Mouse (Mus musculus): ENCODE data around the gene Ppp2r3a. TPM values are rescaled to one million over a fixed set of nuclear protein-coding genes. Genes with fewer than 3 reads are reported as not detected.

The Ppp2r3a gene
- polyA plus RNA-seq, 1 experiment from 2014 or later = 20.2 TPM

- Histone ChIP-seq H3K4me1 (ENCODE audit: control insufficient read depth, insufficient read depth, low read length) (no peaks in the 10 kb centered on the region), H3K9me3 (ENCODE audit: control insufficient read depth, low read depth, low read length) (no peaks in the 10 kb centered on the region), H3K4me3 (ENCODE audit: low read depth, low read length) (no peak overlapping the region), H3K27ac (ENCODE audit: low read length) (no peak overlapping the region), H3K4me2 (replicated peaks; ENCODE audit: low read depth, low read length) (no peak overlapping the region), H3K36me3 (ENCODE audit: control insufficient read depth, insufficient read depth, low read length) (0 out of 2 replicates have a peak, but pooled peaks cover 4% of the 10 kb centered on the region), H3K9ac (replicated peaks; ENCODE audit: low read depth, low read length) (no peak overlapping the region), H3K27me3 (ENCODE audit: control insufficient read depth, insufficient read depth, low read length) (no peaks in the 10 kb centered on the region)
- 74% methylated on average over 4 of the region's 4 CpGs for WGBS
- no peak for ATAC-seq (ENCODE audit: insufficient number of reproducible peaks, insufficient read depth, low FRiP score, low read depth)
These were observed 45.1 kb downstream of the Ppp2r3a start for GRCm38 (mm10) chr9:101206516-101206915.

GRCm38 (mm10) chr9:101205216-101205615, 46.4 kb downstream of the Ppp2r3a start:
- no peaks in the 10 kb centered on the region for H3K27me3 ChIP-seq (ENCODE audit: control insufficient read depth, insufficient read depth, low read length)
- no peak overlapping the region for H3K9ac ChIP-seq (replicated peaks; ENCODE audit: low read depth, low read length)
- H3K9me3 ChIP-seq (ENCODE audit: control insufficient read depth, low read depth, low read length) = no peaks in the 10 kb centered on the region
- 64% methylated on average over 1 of the region's 1 CpGs for WGBS
- H3K4me1 ChIP-seq (ENCODE audit: control insufficient read depth, insufficient read depth, low read length) = peaks cover 3% of the 10 kb centered on the region; the same call in 1 of the 2 replicates
- H3K4me2 ChIP-seq (replicated peaks; ENCODE audit: low read depth, low read length) = no peak overlapping the region
- no peaks in the 10 kb centered on the region for H3K36me3 ChIP-seq (ENCODE audit: control insufficient read depth, insufficient read depth, low read length)
- no peak overlapping the region for H3K4me3 ChIP-seq (ENCODE audit: low read depth, low read length)
- H3K27ac ChIP-seq (ENCODE audit: low read length) = no peak overlapping the region
- ATAC-seq (ENCODE audit: insufficient number of reproducible peaks, insufficient read depth, low FRiP score, low read depth) = no peak

- Histone ChIP-seq H3K36me3 (ENCODE audit: control insufficient read depth, insufficient read depth, low read length) (no peaks in the 10 kb centered on the region), H3K4me2 (replicated peaks; ENCODE audit: low read depth, low read length) (no peak overlapping the region), H3K9ac (replicated peaks; ENCODE audit: low read depth, low read length) (no peak overlapping the region), H3K4me3 (ENCODE audit: low read depth, low read length) (no peak overlapping the region), H3K4me1 (ENCODE audit: control insufficient read depth, insufficient read depth, low read length) (peaks cover 3% of the 10 kb centered on the region; the same call in 1 of the 2 replicates), H3K9me3 (ENCODE audit: control insufficient read depth, low read depth, low read length) (no peaks in the 10 kb centered on the region), H3K27ac (ENCODE audit: low read length) (no peak overlapping the region), H3K27me3 (ENCODE audit: control insufficient read depth, insufficient read depth, low read length) (no peaks in the 10 kb centered on the region)
- ATAC-seq (ENCODE audit: insufficient number of reproducible peaks, insufficient read depth, low FRiP score, low read depth) = no peak
- WGBS = 96% methylated on average over 3 of the region's 3 CpGs
These were observed 47.5 kb downstream of the Ppp2r3a start for GRCm38 (mm10) chr9:101204059-101204458.

GRCm38 (mm10) chr9:101200627-101201026, 51.0 kb downstream of the Ppp2r3a start:
- peaks cover 6% of the 10 kb centered on the region; the same call in 1 of the 2 replicates for H3K4me1 ChIP-seq (ENCODE audit: control insufficient read depth, insufficient read depth, low read length)
- no peak for ATAC-seq (ENCODE audit: insufficient number of reproducible peaks, insufficient read depth, low FRiP score, low read depth)
- H3K27ac ChIP-seq (ENCODE audit: low read length) = no peak overlapping the region
- no peaks in the 10 kb centered on the region for H3K9me3 ChIP-seq (ENCODE audit: control insufficient read depth, low read depth, low read length)
- H3K27me3 ChIP-seq (ENCODE audit: control insufficient read depth, insufficient read depth, low read length) = no peaks in the 10 kb centered on the region
- H3K9ac ChIP-seq (replicated peaks; ENCODE audit: low read depth, low read length) = no peak overlapping the region
- no peak overlapping the region for H3K4me2 ChIP-seq (replicated peaks; ENCODE audit: low read depth, low read length)
- 39% methylated on average over 5 of the region's 5 CpGs for WGBS
- H3K36me3 ChIP-seq (ENCODE audit: control insufficient read depth, insufficient read depth, low read length) = no peaks in the 10 kb centered on the region
- no peak overlapping the region for H3K4me3 ChIP-seq (ENCODE audit: low read depth, low read length)

- 63% methylated on average over 6 of the region's 6 CpGs for WGBS
- Histone ChIP-seq H3K9ac (replicated peaks; ENCODE audit: low read depth, low read length) (no peak overlapping the region), H3K27ac (ENCODE audit: low read length) (no peak overlapping the region), H3K4me1 (ENCODE audit: control insufficient read depth, insufficient read depth, low read length) (peaks cover 6% of the 10 kb centered on the region; the same call in 1 of the 2 replicates), H3K36me3 (ENCODE audit: control insufficient read depth, insufficient read depth, low read length) (no peaks in the 10 kb centered on the region; the same call in 1 of the 2 replicates), H3K4me3 (ENCODE audit: low read depth, low read length) (no peak overlapping the region), H3K9me3 (ENCODE audit: control insufficient read depth, low read depth, low read length) (no peaks in the 10 kb centered on the region), H3K4me2 (replicated peaks; ENCODE audit: low read depth, low read length) (no peak overlapping the region), H3K27me3 (ENCODE audit: control insufficient read depth, insufficient read depth, low read length) (no peaks in the 10 kb centered on the region)
- ATAC-seq (ENCODE audit: insufficient number of reproducible peaks, insufficient read depth, low FRiP score, low read depth) = no peak
These were observed 52.8 kb downstream of the Ppp2r3a start for GRCm38 (mm10) chr9:101198804-101199203.

- no peak for ATAC-seq (ENCODE audit: insufficient number of reproducible peaks, insufficient read depth, low FRiP score, low read depth)
- Histone ChIP-seq H3K27ac (ENCODE audit: low read length) (no peak overlapping the region), H3K27me3 (ENCODE audit: control insufficient read depth, insufficient read depth, low read length) (no peaks in the 10 kb centered on the region), H3K9me3 (ENCODE audit: control insufficient read depth, low read depth, low read length) (no peaks in the 10 kb centered on the region), H3K4me2 (replicated peaks; ENCODE audit: low read depth, low read length) (no peak overlapping the region), H3K9ac (replicated peaks; ENCODE audit: low read depth, low read length) (no peak overlapping the region), H3K4me3 (ENCODE audit: low read depth, low read length) (no peak overlapping the region), H3K4me1 (ENCODE audit: control insufficient read depth, insufficient read depth, low read length) (peaks cover 6% of the 10 kb centered on the region; the same call in 1 of the 2 replicates), H3K36me3 (ENCODE audit: control insufficient read depth, insufficient read depth, low read length) (no peaks in the 10 kb centered on the region; the same call in 1 of the 2 replicates)
- 67% methylated on average over 3 of the region's 3 CpGs for WGBS
These were observed 53.3 kb downstream of the Ppp2r3a start for GRCm38 (mm10) chr9:101198261-101198660.

GRCm38 (mm10) chr9:101181962-101182701, 69.5 kb downstream of the Ppp2r3a start:
- Histone ChIP-seq H3K27me3 (ENCODE audit: control insufficient read depth, insufficient read depth, low read length) (no peaks in the 10 kb centered on the region), H3K36me3 (ENCODE audit: control insufficient read depth, insufficient read depth, low read length) (peaks cover 3% of the 10 kb centered on the region; the same call in 1 of the 2 replicates), H3K27ac (ENCODE audit: low read length) (no peak overlapping the region), H3K9me3 (ENCODE audit: control insufficient read depth, low read depth, low read length) (no peaks in the 10 kb centered on the region), H3K4me3 (ENCODE audit: low read depth, low read length) (no peak overlapping the region), H3K4me1 (ENCODE audit: control insufficient read depth, insufficient read depth, low read length) (no peaks in the 10 kb centered on the region), H3K9ac (replicated peaks; ENCODE audit: low read depth, low read length) (no peak overlapping the region), H3K4me2 (replicated peaks; ENCODE audit: low read depth, low read length) (no peak overlapping the region)
- 35% methylated on average over 5 of the region's 5 CpGs for WGBS
- peak; percentile 63; the same call in 1 of the 2 replicates for ATAC-seq (ENCODE audit: insufficient number of reproducible peaks, insufficient read depth, low FRiP score, low read depth)

GRCm38 (mm10) chr9:101181291-101181690, 70.3 kb downstream of the Ppp2r3a start:
- WGBS = 69% methylated on average over 6 of the region's 6 CpGs
- no peak for ATAC-seq (ENCODE audit: insufficient number of reproducible peaks, insufficient read depth, low FRiP score, low read depth)

More at GRCm38 (mm10) chr9:101181291-101181690, 70.3 kb downstream of the Ppp2r3a start:
- no peak overlapping the region for H3K27ac ChIP-seq (ENCODE audit: low read length)
- no peak overlapping the region for H3K9ac ChIP-seq (replicated peaks; ENCODE audit: low read depth, low read length)
- no peaks in the 10 kb centered on the region for H3K4me1 ChIP-seq (ENCODE audit: control insufficient read depth, insufficient read depth, low read length)
- no peaks in the 10 kb centered on the region for H3K27me3 ChIP-seq (ENCODE audit: control insufficient read depth, insufficient read depth, low read length)
- H3K4me2 ChIP-seq (replicated peaks; ENCODE audit: low read depth, low read length) = no peak overlapping the region
- no peaks in the 10 kb centered on the region for H3K9me3 ChIP-seq (ENCODE audit: control insufficient read depth, low read depth, low read length)
- H3K36me3 ChIP-seq (ENCODE audit: control insufficient read depth, insufficient read depth, low read length) = peaks cover 3% of the 10 kb centered on the region; the same call in 1 of the 2 replicates
- H3K4me3 ChIP-seq (ENCODE audit: low read depth, low read length) = no peak overlapping the region

Measured in stomach, embryonic 14.5 days (tissue).